Mouse (Mus musculus) neural tube, embryonic 11.5 days (tissue): Measurements from ENCODE around the gene Stxbp6. TPM values are rescaled to one million over a fixed set of nuclear protein-coding genes. Genes with fewer than 3 reads are reported as not detected.

Experiments
- ATAC-seq: fragments of 200-750 bp; cut with Nextera tagmentation; 2 replicates; pipeline ENCODE4 v1.8.0; 2017; ENCODE audit warnings: moderate number of reproducible peaks, mild to moderate bottlenecking, moderate TSS enrichment, moderate library complexity; ENCODE audit not compliant: insufficient read depth, low FRiP score, low TSS enrichment
- DNase-seq: peaks from one replicate; pipeline ENCODE4 v3.0.0-alpha.2; 2015; ENCODE audit warnings: low spot score
- H3K27ac ChIP-seq: fragments of 300-500 bp; sonication (generic); 2 replicates; pipeline ENCODE4 v1.5.1; 2014; ENCODE audit warnings: low read depth, mild to moderate bottlenecking, low read length
- H3K27me3 ChIP-seq: fragments of 300-500 bp; sonication (generic); 2 replicates; pipeline ENCODE4 v1.6.1; 2014; ENCODE audit warnings: mild to moderate bottlenecking, low read length, mixed read lengths; ENCODE audit not compliant: control insufficient read depth, insufficient read depth
- H3K36me3 ChIP-seq: fragments of 300-500 bp; sonication (generic); 2 replicates; pipeline ENCODE4 v1.6.1; 2014; ENCODE audit warnings: mild to moderate bottlenecking, low read length, moderate library complexity, mixed read lengths; ENCODE audit not compliant: control insufficient read depth, insufficient read depth
- H3K4me1 ChIP-seq: fragments of 300-500 bp; sonication (generic); 2 replicates; pipeline ENCODE4 v1.6.1; 2014; ENCODE audit warnings: low read length, mixed read lengths; ENCODE audit not compliant: control insufficient read depth, insufficient read depth
- H3K4me2 ChIP-seq: fragments of 300-500 bp; sonication (generic); 2 replicates; pipeline ENCODE4 v1.6.1; 2014; ENCODE audit warnings: low read depth, mild to moderate bottlenecking, moderate library complexity
- H3K4me3 ChIP-seq: fragments of 300-500 bp; sonication (generic); 2 replicates; pipeline ENCODE4 v1.5.1; 2014; ENCODE audit warnings: low read depth, low read length
- H3K9ac ChIP-seq: fragments of 300-500 bp; sonication (generic); 2 replicates; pipeline ENCODE4 v1.6.1; 2014; ENCODE audit warnings: mild to moderate bottlenecking, low read length
- H3K9me3 ChIP-seq: fragments of 300-500 bp; sonication (generic); 2 replicates; pipeline ENCODE4 v1.6.1; 2016; ENCODE audit warnings: low read length; ENCODE audit not compliant: control insufficient read depth
- WGBS: fragments of 180-500 bp; shearing (Covaris S2); extraction: QIAGEN DNeasy Blood & Tissue Kit; methylation state at CpG from one replicate; pipeline ENCODE4 v1.1.7; 2014; 5-methylcytosine and 5-hydroxymethylcytosine counted together
- polyA plus RNA-seq: library from polyadenylated mRNA; unstranded; fragments of >200 nt; fragmentation: Nextera tagmentation; extraction: Ambion mirVana; gene quantifications from 2 replicates; pipeline ENCODE4 v1.2.1, GENCODE M21; 2014

Gene Stxbp6
- polyA plus RNA-seq, 1 experiment from 2014 or later: 11.9 TPM

- H3K9ac ChIP-seq: no peak overlapping the region
- H3K9me3 ChIP-seq: no peaks in the 10 kb centered on the region
- H3K27me3 ChIP-seq: no peaks in the 10 kb centered on the region
- ATAC-seq (no peak), DNase-seq (no peak)
- 92% methylated on average over 3 of the region's 3 CpGs for WGBS
- no peak overlapping the region for H3K4me2 ChIP-seq
- H3K4me3 ChIP-seq: no peak overlapping the region
- no peaks in the 10 kb centered on the region for H3K36me3 ChIP-seq
- H3K4me1 ChIP-seq: no peaks in the 10 kb centered on the region
- no peak overlapping the region for H3K27ac ChIP-seq
Observed at GRCm38 (mm10) chr12:44975266-44975665, 99.2 kb downstream of the Stxbp6 start.

GRCm38 (mm10) chr12:44971477-44971876, 103.0 kb downstream of the Stxbp6 start:
- H3K4me1 ChIP-seq: no peaks in the 10 kb centered on the region
- ATAC-seq (no peak), DNase-seq (no peak)
- H3K9me3 ChIP-seq: no peaks in the 10 kb centered on the region
- WGBS: 97% methylated on average over 2 of the region's 2 CpGs
- H3K27me3 ChIP-seq: no peaks in the 10 kb centered on the region
- no peaks in the 10 kb centered on the region for H3K36me3 ChIP-seq
- H3K27ac ChIP-seq: no peak overlapping the region
- no peak overlapping the region for H3K4me2 ChIP-seq
- no peak overlapping the region for H3K4me3 ChIP-seq
- no peak overlapping the region for H3K9ac ChIP-seq

- Histone ChIP-seq H3K27me3 (no peaks in the 10 kb centered on the region), H3K36me3 (no peaks in the 10 kb centered on the region), H3K9me3 (no peaks in the 10 kb centered on the region), H3K9ac (no peak overlapping the region), H3K27ac (no peak overlapping the region), H3K4me1 (no peaks in the 10 kb centered on the region), H3K4me3 (no peak overlapping the region), H3K4me2 (no peak overlapping the region)
- ATAC-seq (no peak), DNase-seq (no peak)
- WGBS: 78% methylated on average over 1 of the region's 1 CpGs
Observed at GRCm38 (mm10) chr12:44967448-44967847, 107.1 kb downstream of the Stxbp6 start.

GRCm38 (mm10) chr12:44957474-44957873, 117.0 kb downstream of the Stxbp6 start:
- Histone ChIP-seq H3K4me1 (no peaks in the 10 kb centered on the region), H3K9ac (no peak overlapping the region), H3K27me3 (no peaks in the 10 kb centered on the region), H3K36me3 (no peaks in the 10 kb centered on the region), H3K4me2 (no peak overlapping the region), H3K4me3 (no peak overlapping the region), H3K27ac (no peak overlapping the region), H3K9me3 (no peaks in the 10 kb centered on the region)
- 88% methylated on average over 3 of the region's 3 CpGs for WGBS
- ATAC-seq (no peak), DNase-seq (no peak)

- no peaks in the 10 kb centered on the region for H3K36me3 ChIP-seq
- no peak for DNase-seq
- no peak overlapping the region for H3K9ac ChIP-seq
- H3K4me2 ChIP-seq: no peak overlapping the region
- no peak for ATAC-seq
- no peak overlapping the region for H3K27ac ChIP-seq
- no peaks in the 10 kb centered on the region for H3K9me3 ChIP-seq
- H3K27me3 ChIP-seq: no peaks in the 10 kb centered on the region
- 84% methylated on average over 2 of the region's 2 CpGs for WGBS
- no peaks in the 10 kb centered on the region for H3K4me1 ChIP-seq
- H3K4me3 ChIP-seq: no peak overlapping the region
Observed at GRCm38 (mm10) chr12:44953121-44953520, 121.4 kb downstream of the Stxbp6 start.

- 93% methylated on average over 3 of the region's 3 CpGs for WGBS
- ATAC-seq: no peak
Observed at GRCm38 (mm10) chr12:44952072-44952471, 122.4 kb downstream of the Stxbp6 start.

GRCm38 (mm10) chr12:44950559-44950958, 124.0 kb downstream of the Stxbp6 start:
- no peak for ATAC-seq
- no peak overlapping the region for H3K9ac ChIP-seq
- DNase-seq: no peak
- no peaks in the 10 kb centered on the region for H3K4me1 ChIP-seq
- no peak overlapping the region for H3K4me2 ChIP-seq
- no peak overlapping the region for H3K27ac ChIP-seq
- no peaks in the 10 kb centered on the region for H3K27me3 ChIP-seq
- no peaks in the 10 kb centered on the region for H3K36me3 ChIP-seq
- H3K4me3 ChIP-seq: no peak overlapping the region
- no peaks in the 10 kb centered on the region for H3K9me3 ChIP-seq
- 97% methylated on average over 2 of the region's 2 CpGs for WGBS

More at GRCm38 (mm10) chr12:44952072-44952471, 122.4 kb downstream of the Stxbp6 start:
- no peaks in the 10 kb centered on the region for H3K9me3 ChIP-seq
- H3K27ac ChIP-seq: no peak overlapping the region
- no peaks in the 10 kb centered on the region for H3K36me3 ChIP-seq
- no peak overlapping the region for H3K9ac ChIP-seq
- H3K4me3 ChIP-seq: no peak overlapping the region
- H3K27me3 ChIP-seq: no peaks in the 10 kb centered on the region
- no peak overlapping the region for H3K4me2 ChIP-seq
- no peak for DNase-seq
- no peaks in the 10 kb centered on the region for H3K4me1 ChIP-seq

GRCm38 (mm10) chr12:44947823-44948222, 126.7 kb downstream of the Stxbp6 start:
- WGBS: 80% methylated on average over 5 of the region's 5 CpGs
- Histone ChIP-seq H3K27ac (no peak overlapping the region), H3K27me3 (no peaks in the 10 kb centered on the region), H3K36me3 (no peaks in the 10 kb centered on the region), H3K4me2 (no peak overlapping the region), H3K9ac (no peak overlapping the region), H3K4me3 (no peak overlapping the region), H3K9me3 (no peaks in the 10 kb centered on the region), H3K4me1 (no peaks in the 10 kb centered on the region)
- ATAC-seq (no peak), DNase-seq (no peak)

GRCm38 (mm10) chr12:44940325-44940724, 134.2 kb downstream of the Stxbp6 start:
- Histone ChIP-seq H3K4me2 (no peak overlapping the region), H3K9ac (no peak overlapping the region), H3K36me3 (no peaks in the 10 kb centered on the region), H3K27ac (no peak overlapping the region), H3K9me3 (no peaks in the 10 kb centered on the region), H3K4me3 (no peak overlapping the region), H3K4me1 (no peaks in the 10 kb centered on the region), H3K27me3 (no peaks in the 10 kb centered on the region)
- no peak for ATAC-seq
- WGBS: 79% methylated on average over 4 of the region's 4 CpGs
- no peak for DNase-seq
